Mouse (Mus musculus): ENCODE measurements at regions not wholly inside any gene's neighbourhood (a gene's known extent, or its start where the extent isn't known, plus 50 kb on each side); places are given as distances from the start of the nearest gene placed in this dataset.

GRCm38 (mm10) chr14:80263173-80263572, 279.3 kb downstream of the Olfm4 start:
- H3K9me3 ChIP-seq (ENCODE audit: control insufficient read depth, low read length), result no peaks in the 10 kb centered on the region
- H3K27ac ChIP-seq (replicated peaks; ENCODE audit: low read depth, low read length), result no peak overlapping the region

GRCm38 (mm10) chr14:80265081-80265480, 281.2 kb downstream of the Olfm4 start:
- Histone ChIP-seq H3K4me1 (ENCODE audit: control insufficient read depth, insufficient read depth, low read length) (0 out of 2 replicates have a peak, but pooled peaks cover 3% of the 10 kb centered on the region), H3K4me2 (ENCODE audit: low read depth, severe bottlenecking) (no peak overlapping the region), H3K27me3 (ENCODE audit: control insufficient read depth, insufficient read depth, low read length) (no peaks in the 10 kb centered on the region), H3K9ac (ENCODE audit: low read length) (no peak overlapping the region), H3K27ac (replicated peaks; ENCODE audit: low read depth, low read length) (no peak overlapping the region), H3K9me3 (ENCODE audit: control insufficient read depth, low read length) (no peaks in the 10 kb centered on the region), H3K36me3 (ENCODE audit: control insufficient read depth, insufficient read depth, low read length) (no peaks in the 10 kb centered on the region), H3K4me3 (ENCODE audit: low read depth, low read length) (no peak overlapping the region)
- WGBS, result 86% methylated on average over 7 of the region's 7 CpGs
- ATAC-seq (ENCODE audit: insufficient number of reproducible peaks, low FRiP score, low TSS enrichment, low read depth) (no peak), DNase-seq (ENCODE audit: low spot score) (no peak)

More at GRCm38 (mm10) chr14:80263173-80263572, 279.3 kb downstream of the Olfm4 start:
- Histone ChIP-seq H3K27me3 (ENCODE audit: control insufficient read depth, insufficient read depth, low read length) (no peaks in the 10 kb centered on the region), H3K9ac (ENCODE audit: low read length) (no peak overlapping the region), H3K36me3 (ENCODE audit: control insufficient read depth, insufficient read depth, low read length) (no peaks in the 10 kb centered on the region), H3K4me3 (ENCODE audit: low read depth, low read length) (no peak overlapping the region), H3K4me1 (ENCODE audit: control insufficient read depth, insufficient read depth, low read length) (0 out of 2 replicates have a peak, but pooled peaks cover 3% of the 10 kb centered on the region), H3K4me2 (ENCODE audit: low read depth, severe bottlenecking) (no peak overlapping the region)
- ATAC-seq (ENCODE audit: insufficient number of reproducible peaks, low FRiP score, low TSS enrichment, low read depth) (no peak), DNase-seq (ENCODE audit: low spot score) (no peak)
- 84% methylated on average over 8 of the region's 8 CpGs for WGBS

GRCm38 (mm10) chr14:80269179-80269951, 285.5 kb downstream of the Olfm4 start:
- no peak for ATAC-seq (ENCODE audit: insufficient number of reproducible peaks, low FRiP score, low TSS enrichment, low read depth)

GRCm38 (mm10) chr14:80270063-80270462, 286.2 kb downstream of the Olfm4 start:
- Histone ChIP-seq H3K9me3 (ENCODE audit: control insufficient read depth, low read length) (no peaks in the 10 kb centered on the region), H3K4me2 (ENCODE audit: low read depth, severe bottlenecking) (no peak overlapping the region), H3K27me3 (ENCODE audit: control insufficient read depth, insufficient read depth, low read length) (no peaks in the 10 kb centered on the region), H3K27ac (replicated peaks; ENCODE audit: low read depth, low read length) (no peak overlapping the region), H3K4me3 (ENCODE audit: low read depth, low read length) (no peak overlapping the region), H3K9ac (ENCODE audit: low read length) (no peak overlapping the region), H3K4me1 (ENCODE audit: control insufficient read depth, insufficient read depth, low read length) (0 out of 2 replicates have a peak, but pooled peaks cover 3% of the 10 kb centered on the region), H3K36me3 (ENCODE audit: control insufficient read depth, insufficient read depth, low read length) (no peaks in the 10 kb centered on the region)
- 78% methylated on average over 13 of the region's 13 CpGs for WGBS
- ATAC-seq (ENCODE audit: insufficient number of reproducible peaks, low FRiP score, low TSS enrichment, low read depth), result no peak
- no peak for DNase-seq (ENCODE audit: low spot score)

More at GRCm38 (mm10) chr14:80269179-80269951, 285.5 kb downstream of the Olfm4 start:
- Histone ChIP-seq H3K36me3 (ENCODE audit: control insufficient read depth, insufficient read depth, low read length) (no peaks in the 10 kb centered on the region), H3K9ac (ENCODE audit: low read length) (no peak overlapping the region), H3K4me3 (ENCODE audit: low read depth, low read length) (no peak overlapping the region), H3K27ac (replicated peaks; ENCODE audit: low read depth, low read length) (no peak overlapping the region), H3K4me1 (ENCODE audit: control insufficient read depth, insufficient read depth, low read length) (0 out of 2 replicates have a peak, but pooled peaks cover 3% of the 10 kb centered on the region), H3K9me3 (ENCODE audit: control insufficient read depth, low read length) (no peaks in the 10 kb centered on the region), H3K4me2 (ENCODE audit: low read depth, severe bottlenecking) (no peak overlapping the region), H3K27me3 (ENCODE audit: control insufficient read depth, insufficient read depth, low read length) (no peaks in the 10 kb centered on the region)
- peak; percentile 80 for DNase-seq (ENCODE audit: low spot score)
- WGBS, result 61% methylated on average over 7 of the region's 7 CpGs

- Histone ChIP-seq H3K36me3 (ENCODE audit: control insufficient read depth, insufficient read depth, low read length) (no peaks in the 10 kb centered on the region), H3K27ac (replicated peaks; ENCODE audit: low read depth, low read length) (no peak overlapping the region), H3K9me3 (ENCODE audit: control insufficient read depth, low read length) (no peaks in the 10 kb centered on the region), H3K4me1 (ENCODE audit: control insufficient read depth, insufficient read depth, low read length) (no peaks in the 10 kb centered on the region), H3K4me2 (ENCODE audit: low read depth, severe bottlenecking) (no peak overlapping the region), H3K9ac (ENCODE audit: low read length) (no peak overlapping the region), H3K4me3 (ENCODE audit: low read depth, low read length) (no peak overlapping the region), H3K27me3 (ENCODE audit: control insufficient read depth, insufficient read depth, low read length) (no peaks in the 10 kb centered on the region)
- ATAC-seq (ENCODE audit: insufficient number of reproducible peaks, low FRiP score, low TSS enrichment, low read depth) (no peak), DNase-seq (ENCODE audit: low spot score) (no peak)
- WGBS, result 71% methylated on average over 4 of the region's 4 CpGs
These were observed 296.3 kb downstream of the Olfm4 start for GRCm38 (mm10) chr14:80280188-80280587.

GRCm38 (mm10) chr14:80283726-80284125, 299.8 kb downstream of the Olfm4 start:
- Histone ChIP-seq H3K27me3 (ENCODE audit: control insufficient read depth, insufficient read depth, low read length) (no peaks in the 10 kb centered on the region), H3K4me3 (ENCODE audit: low read depth, low read length) (no peak overlapping the region), H3K9ac (ENCODE audit: low read length) (no peak overlapping the region), H3K4me2 (ENCODE audit: low read depth, severe bottlenecking) (no peak overlapping the region), H3K27ac (replicated peaks; ENCODE audit: low read depth, low read length) (no peak overlapping the region), H3K4me1 (ENCODE audit: control insufficient read depth, insufficient read depth, low read length) (0 out of 2 replicates have a peak, but pooled peaks cover 3% of the 10 kb centered on the region), H3K9me3 (ENCODE audit: control insufficient read depth, low read length) (no peaks in the 10 kb centered on the region), H3K36me3 (ENCODE audit: control insufficient read depth, insufficient read depth, low read length) (no peaks in the 10 kb centered on the region)
- DNase-seq (ENCODE audit: low spot score) (no peak), ATAC-seq (ENCODE audit: insufficient number of reproducible peaks, low FRiP score, low TSS enrichment, low read depth) (no peak)
- WGBS, result 81% methylated on average over 2 of the region's 2 CpGs

GRCm38 (mm10) chr14:80291360-80291759, 307.5 kb downstream of the Olfm4 start:
- Histone ChIP-seq H3K27ac (replicated peaks; ENCODE audit: low read depth, low read length) (no peak overlapping the region), H3K4me3 (ENCODE audit: low read depth, low read length) (no peak overlapping the region), H3K4me1 (ENCODE audit: control insufficient read depth, insufficient read depth, low read length) (no peaks in the 10 kb centered on the region), H3K36me3 (ENCODE audit: control insufficient read depth, insufficient read depth, low read length) (no peaks in the 10 kb centered on the region), H3K27me3 (ENCODE audit: control insufficient read depth, insufficient read depth, low read length) (no peaks in the 10 kb centered on the region), H3K9ac (ENCODE audit: low read length) (no peak overlapping the region), H3K9me3 (ENCODE audit: control insufficient read depth, low read length) (no peaks in the 10 kb centered on the region), H3K4me2 (ENCODE audit: low read depth, severe bottlenecking) (no peak overlapping the region)
- ATAC-seq (ENCODE audit: insufficient number of reproducible peaks, low FRiP score, low TSS enrichment, low read depth), result no peak
- 80% methylated on average over 4 of the region's 4 CpGs for WGBS
- no peak for DNase-seq (ENCODE audit: low spot score)

GRCm38 (mm10) chr14:80293378-80293777, 309.5 kb downstream of the Olfm4 start:
- Histone ChIP-seq H3K27me3 (ENCODE audit: control insufficient read depth, insufficient read depth, low read length) (no peaks in the 10 kb centered on the region), H3K4me3 (ENCODE audit: low read depth, low read length) (no peak overlapping the region), H3K9ac (ENCODE audit: low read length) (no peak overlapping the region), H3K36me3 (ENCODE audit: control insufficient read depth, insufficient read depth, low read length) (no peaks in the 10 kb centered on the region), H3K4me1 (ENCODE audit: control insufficient read depth, insufficient read depth, low read length) (no peaks in the 10 kb centered on the region), H3K4me2 (ENCODE audit: low read depth, severe bottlenecking) (no peak overlapping the region), H3K9me3 (ENCODE audit: control insufficient read depth, low read length) (no peaks in the 10 kb centered on the region), H3K27ac (replicated peaks; ENCODE audit: low read depth, low read length) (no peak overlapping the region)
- DNase-seq (ENCODE audit: low spot score), result no peak
- 90% methylated on average over 4 of the region's 4 CpGs for WGBS
- ATAC-seq (ENCODE audit: insufficient number of reproducible peaks, low FRiP score, low TSS enrichment, low read depth), result no peak

Data from limb, embryonic 11.5 days (tissue).